Mouse (Mus musculus) thymus, adult 2 months (tissue): Measurements from ENCODE around the gene Inpp4a.

Experiments
- CTCF ChIP-seq: fragments of 200-500 bp; IDR thresholded peaks from 2 replicates; pipeline ENCODE4 v1.5.1; 2012; ENCODE audit warnings: mild to moderate bottlenecking, control low read depth, low read length, moderate library complexity, borderline replicate concordance; ENCODE audit not compliant: control insufficient read depth, poor library complexity, insufficient read depth; ENCODE audit errors: extremely low read depth
- POLR2A ChIP-seq: fragments of 200-500 bp; IDR thresholded peaks from 2 replicates; pipeline ENCODE4 v1.6.1; 2012; ENCODE audit warnings: mild to moderate bottlenecking, low read length, control low read depth, moderate library complexity; ENCODE audit not compliant: control insufficient read depth, poor library complexity, insufficient read depth; ENCODE audit errors: extremely low read depth

DNA sequence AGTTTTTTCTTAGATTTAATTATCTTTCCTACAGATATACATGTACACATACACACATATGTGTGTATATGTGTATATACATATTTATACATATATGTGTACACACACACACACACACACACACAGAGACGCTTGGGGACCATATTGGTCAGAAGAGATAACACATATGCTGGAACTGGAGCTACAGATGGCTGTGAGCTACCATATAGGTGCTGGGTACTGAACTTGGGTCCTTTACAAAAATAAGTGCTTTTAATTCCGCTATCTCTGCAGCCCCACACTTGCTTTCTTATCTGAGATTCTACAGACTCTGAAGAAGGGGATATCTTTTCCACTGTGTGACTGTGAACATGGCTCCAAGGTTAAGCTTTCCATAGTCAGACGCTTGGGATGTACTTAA is 43.6 kb downstream of the Inpp4a start:
- TF ChIP-seq CTCF, result no peak
- no peak for TF ChIP-seq POLR2A
